Mouse (Mus musculus) thymus, postnatal 0 days (tissue): ENCODE results near the gene Gm128. TPM values are rescaled to one million over a fixed set of nuclear protein-coding genes. Genes with fewer than 3 reads are reported as not detected.
A peak's percentile ranks its signal among the peaks of the same experiment; 100 is the strongest.

Experiments
- DNase-seq: peaks from one replicate; pipeline ENCODE4 v3.0.0-alpha.2; 2015; ENCODE audit warnings: low spot score
- polyA plus RNA-seq: library from polyadenylated mRNA; unstranded; fragments of >200 nt; fragmentation: Nextera tagmentation; extraction: Ambion mirVana; gene quantifications from 2 replicates; pipeline ENCODE4 v1.2.1, GENCODE M21; 2015

The Gm128 gene
- 0.32 and 0.39 TPM in 2 replicates for polyA plus RNA-seq

GRCm38 (mm10) chr3:95241498-95241897 is at the start of gene Gm128:
Gene Gm128, minus strand, starts transcription at chr3:95241598.
- DNase-seq = no peak

GRCm38 (mm10) chr3:95291041-95291440 is 49.6 kb upstream of the Gm128 start:
- DNase-seq = no peak

- DNase-seq = no peak
Measured at GRCm38 (mm10) chr3:95290156-95290555, 48.8 kb upstream of the Gm128 start.

- no peak for DNase-seq
Measured at GRCm38 (mm10) chr3:95289419-95289818, 48.0 kb upstream of the Gm128 start.

DNA sequence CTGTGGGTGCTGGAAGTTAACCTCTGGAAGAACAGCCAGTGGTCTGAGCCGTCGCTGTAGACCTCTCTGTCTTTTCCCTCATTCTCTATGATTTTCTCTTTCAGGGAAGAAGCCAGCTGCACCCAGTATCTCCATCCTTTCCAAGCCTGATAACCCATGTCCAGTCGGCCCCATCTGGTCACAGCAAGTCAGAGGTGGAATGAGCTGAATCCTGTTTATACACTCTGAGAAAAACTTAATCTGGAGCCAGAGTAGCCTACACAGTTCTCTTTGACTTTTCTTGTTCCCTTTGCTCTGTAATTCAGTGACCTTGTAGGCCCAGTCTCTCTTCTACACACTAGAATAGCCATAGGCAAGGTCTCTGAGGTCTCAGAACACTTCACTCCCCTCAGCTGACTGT is 46.1 kb upstream of the Gm128 start:
- DNase-seq = no peak

- DNase-seq = no peak
Measured at GRCm38 (mm10) chr3:95286510-95286909, 45.1 kb upstream of the Gm128 start.

GRCm38 (mm10) chr3:95286011-95286410 is 44.6 kb upstream of the Gm128 start:
- no peak for DNase-seq

GRCm38 (mm10) chr3:95285390-95285789 is 44.0 kb upstream of the Gm128 start:
- DNase-seq = no peak

DNA sequence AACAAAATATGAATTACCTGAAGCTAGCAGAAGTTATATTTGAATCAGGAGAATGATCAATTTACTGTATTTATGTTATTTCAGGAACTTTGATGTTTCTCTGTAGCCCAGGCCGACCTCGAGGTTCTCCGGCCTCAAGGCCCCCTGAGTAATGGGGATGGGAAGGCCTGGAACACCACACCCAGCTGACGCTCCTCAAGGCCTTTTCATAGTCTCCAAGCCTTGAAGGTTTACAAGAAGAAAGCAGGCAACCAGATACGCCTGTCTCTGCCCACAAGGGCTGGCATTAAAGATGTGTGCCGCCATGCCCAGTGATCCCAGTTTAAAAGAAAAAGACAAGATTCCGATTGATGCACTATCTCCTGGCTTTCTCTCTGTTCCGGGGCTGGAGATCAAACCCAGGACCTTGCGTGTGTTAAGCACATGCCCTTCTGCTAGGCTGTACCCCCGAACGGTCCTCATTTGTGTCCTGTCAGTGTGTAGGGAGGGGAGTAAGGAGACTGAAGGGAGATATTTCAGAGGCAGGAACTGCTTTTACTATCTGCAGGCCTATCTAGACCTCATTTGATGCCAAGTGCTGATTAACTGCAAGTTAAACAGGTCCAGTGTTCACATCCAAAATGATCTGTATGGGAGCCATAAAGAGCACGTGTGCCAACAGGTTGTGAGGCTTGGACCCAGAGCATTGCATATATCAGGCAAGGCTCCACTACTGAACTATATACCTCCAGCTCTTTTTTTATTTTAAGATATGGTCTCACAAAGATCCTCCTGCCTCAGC is 43.3 kb upstream of the Gm128 start:
- no peak for DNase-seq

GRCm38 (mm10) chr3:95284062-95284461 is 42.7 kb upstream of the Gm128 start:
- no peak for DNase-seq

DNA sequence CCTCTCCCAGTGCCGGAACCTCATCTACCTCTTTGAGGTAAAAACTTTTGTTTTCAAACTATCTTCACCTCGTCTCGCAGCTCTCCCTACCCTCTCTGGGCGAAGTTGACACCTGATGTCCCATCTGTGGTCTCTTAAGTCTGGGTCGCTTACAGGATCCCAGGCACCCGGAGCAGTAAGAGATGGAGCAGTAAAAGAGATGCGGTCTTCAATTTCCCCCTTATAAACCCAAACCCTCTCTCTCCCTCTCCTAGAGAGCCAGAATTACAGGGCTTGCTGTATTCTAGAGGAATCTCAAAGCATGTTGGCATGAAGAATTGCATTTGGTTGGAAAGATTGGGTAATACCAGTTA is 42.2 kb upstream of the Gm128 start:
- DNase-seq = no peak

DNA sequence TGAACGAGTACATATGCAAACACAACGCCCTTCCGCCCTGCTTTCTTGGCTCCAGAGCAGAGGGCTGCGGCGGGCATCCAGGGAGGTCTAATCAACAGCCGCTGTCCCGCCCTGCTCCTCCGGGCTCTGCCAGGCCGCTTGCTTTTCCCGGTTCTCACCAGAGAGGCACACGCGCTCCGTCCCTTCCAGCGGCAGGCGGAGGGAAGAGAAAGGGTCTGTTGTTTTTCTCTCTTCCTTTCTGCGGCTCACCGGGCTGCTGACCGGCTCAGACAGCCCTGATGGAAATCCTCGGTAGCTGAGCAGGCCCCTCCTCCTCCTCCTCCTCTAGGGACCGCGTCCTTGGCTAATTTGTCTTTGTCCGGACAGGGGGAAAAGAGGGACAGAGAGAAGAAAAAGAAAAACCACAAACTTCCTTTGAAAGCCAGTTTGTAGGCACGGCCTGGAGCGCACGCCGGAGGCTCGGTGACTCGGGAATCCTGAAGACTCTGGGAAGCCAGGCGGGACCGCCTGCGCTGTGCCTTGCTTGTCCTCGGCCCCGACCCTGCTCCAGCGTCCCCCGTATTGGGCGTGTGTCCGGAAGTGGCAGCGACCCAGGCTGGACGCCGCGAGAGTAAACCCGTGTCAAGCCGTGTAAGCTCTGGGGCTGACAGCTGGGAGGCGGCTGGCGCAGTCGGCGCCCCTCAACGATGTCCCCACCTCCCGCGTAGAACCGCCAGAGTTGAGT is 41.6 kb upstream of the Gm128 start:
- peak; percentile 56 for DNase-seq

DNA sequence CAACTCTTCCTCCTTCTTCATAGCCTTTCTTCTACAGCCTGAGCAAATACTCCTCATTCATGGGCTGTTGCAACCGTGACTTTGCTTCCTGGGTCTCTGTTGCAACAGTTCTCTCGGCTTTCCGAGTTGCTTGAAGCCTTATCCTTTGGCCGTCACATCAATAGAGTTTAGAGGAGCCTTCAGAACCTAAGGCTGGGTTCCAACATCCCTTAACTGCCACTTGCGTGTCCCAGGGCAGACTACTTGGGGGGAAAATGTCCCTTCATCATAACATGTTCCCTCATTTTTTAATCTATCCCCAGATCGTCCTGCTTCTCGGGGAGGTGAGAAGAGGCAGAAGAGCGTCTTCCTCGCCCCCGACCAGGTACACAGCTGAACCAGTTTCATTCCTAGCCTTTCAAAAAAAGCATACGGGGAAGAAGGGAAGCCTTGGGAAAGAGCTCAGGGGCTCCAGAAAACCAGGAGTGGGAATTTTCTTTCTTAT is 41.0 kb upstream of the Gm128 start:
- DNase-seq = peak; percentile 64

DNA sequence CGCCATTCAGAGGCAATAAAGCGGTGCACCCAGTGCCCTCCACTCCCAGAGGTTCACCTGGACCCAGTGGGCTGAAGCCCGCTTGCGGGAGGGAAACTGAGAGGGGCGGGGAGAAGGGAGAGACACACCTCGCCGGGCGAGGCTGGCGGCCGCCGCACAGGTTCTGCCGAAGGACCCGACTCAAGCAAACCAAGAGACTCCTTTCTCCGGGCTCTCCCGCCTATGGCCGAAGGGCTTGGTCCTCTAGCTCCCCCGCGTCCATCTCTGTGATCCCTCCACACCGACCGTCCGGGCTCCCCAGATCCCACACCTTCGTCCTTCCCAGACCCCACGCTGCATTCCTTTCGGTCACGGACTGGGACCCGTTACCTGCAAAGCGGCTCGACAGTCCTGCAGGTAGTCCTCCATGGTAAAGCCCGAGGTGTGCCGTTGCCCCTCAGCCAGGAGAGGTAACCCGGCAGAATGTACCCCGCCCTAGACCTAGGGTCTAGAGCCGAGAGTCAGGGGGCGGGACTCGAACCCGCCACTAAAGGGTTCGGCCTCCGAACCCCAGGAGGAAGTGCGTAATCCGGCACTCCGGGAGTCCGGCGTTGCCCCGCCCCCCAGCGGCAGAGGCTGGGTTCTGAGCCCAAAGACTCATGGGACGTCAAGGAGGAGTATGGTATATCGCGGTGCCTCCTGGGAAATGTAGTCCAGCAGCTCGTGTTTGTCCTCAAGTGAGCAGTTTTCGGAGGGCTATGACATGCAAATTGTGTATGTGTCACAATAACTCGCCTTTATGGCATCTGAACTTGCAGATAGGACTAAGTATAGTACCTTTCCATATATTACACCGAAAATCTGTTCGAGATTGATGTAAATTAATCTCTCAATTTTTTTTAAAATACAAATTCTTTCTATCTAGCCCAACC is 40.1 kb upstream of the Gm128 start, which contains the start of the genes Mindy1 and Prune1:
Gene Mindy1 (plus strand): TSS at position 130 of the 911 bp plus-strand sequence.
Gene Prune1 (minus strand): TSS at position 861 of the 911 bp plus-strand sequence.
- peak; percentile 99 for DNase-seq

DNA sequence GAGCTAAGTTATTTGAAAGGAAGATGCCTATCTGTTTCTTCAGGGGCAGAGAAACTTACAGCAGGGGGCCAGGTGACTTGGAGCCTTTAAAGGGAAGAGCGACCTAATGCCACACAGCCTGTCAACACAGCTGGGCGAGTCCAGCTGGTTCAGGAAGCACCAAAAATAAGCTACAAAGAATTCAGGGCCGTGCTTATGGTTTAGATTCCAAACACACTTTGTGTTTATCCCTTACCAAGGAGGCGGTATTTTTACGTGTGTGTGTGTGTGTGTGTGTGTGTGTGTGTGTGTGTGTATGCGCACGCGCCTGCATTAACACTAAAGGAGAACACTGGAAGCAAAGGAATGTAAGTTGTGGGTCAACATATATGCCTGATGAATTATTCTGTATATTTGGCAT is 39.3 kb upstream of the Gm128 start:
- peak; percentile 49 for DNase-seq

GRCm38 (mm10) chr3:95277149-95277551 is 35.8 kb upstream of the Gm128 start:
- DNase-seq = no peak

DNA sequence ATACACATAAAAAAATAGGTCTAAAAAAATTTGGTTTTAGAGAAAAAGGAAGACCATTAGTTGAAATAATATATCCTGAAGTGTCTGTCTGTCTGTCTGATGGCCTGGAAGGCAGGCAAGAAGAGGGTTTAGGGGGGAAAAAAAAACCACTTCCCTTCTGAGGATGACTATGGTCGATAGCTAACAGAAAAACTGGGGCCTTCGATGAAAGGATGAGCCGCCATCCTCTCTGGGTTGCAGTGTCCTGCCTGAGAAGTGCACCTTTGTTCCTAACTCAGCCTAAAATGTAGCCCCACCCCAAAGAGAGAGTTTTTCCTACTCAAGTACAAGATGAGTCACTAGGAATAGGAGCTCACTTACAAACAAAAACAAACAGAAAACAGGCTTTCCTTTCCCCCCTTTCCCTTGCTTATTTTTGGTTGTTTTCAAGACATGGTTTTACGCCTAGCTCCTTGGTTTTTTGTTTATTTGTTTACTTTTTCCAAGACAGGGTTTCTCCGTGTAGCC is 35.1 kb upstream of the Gm128 start:
- DNase-seq = peak; percentile 35

- DNase-seq = no peak
Measured at GRCm38 (mm10) chr3:95275161-95275560, 33.8 kb upstream of the Gm128 start.

DNA sequence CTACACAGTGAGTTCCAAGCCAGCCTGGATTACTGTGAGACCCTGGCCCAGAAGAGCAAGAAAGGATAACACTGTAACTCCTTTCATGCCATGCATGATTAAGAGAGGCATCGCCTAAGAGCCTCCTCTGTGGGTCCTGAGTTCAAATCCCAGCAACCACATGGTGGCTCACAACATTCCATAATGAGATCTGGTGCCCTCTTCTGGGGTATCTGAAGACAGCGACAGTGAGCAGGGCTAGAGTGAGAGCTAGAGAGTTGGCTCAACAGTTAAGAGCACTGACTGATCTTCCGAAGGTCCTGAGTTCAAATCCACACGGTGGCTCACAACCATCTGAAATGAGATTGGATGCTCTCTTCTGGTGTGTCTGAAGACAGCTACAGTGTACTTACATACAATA is 33.1 kb upstream of the Gm128 start:
- DNase-seq = no peak

DNA sequence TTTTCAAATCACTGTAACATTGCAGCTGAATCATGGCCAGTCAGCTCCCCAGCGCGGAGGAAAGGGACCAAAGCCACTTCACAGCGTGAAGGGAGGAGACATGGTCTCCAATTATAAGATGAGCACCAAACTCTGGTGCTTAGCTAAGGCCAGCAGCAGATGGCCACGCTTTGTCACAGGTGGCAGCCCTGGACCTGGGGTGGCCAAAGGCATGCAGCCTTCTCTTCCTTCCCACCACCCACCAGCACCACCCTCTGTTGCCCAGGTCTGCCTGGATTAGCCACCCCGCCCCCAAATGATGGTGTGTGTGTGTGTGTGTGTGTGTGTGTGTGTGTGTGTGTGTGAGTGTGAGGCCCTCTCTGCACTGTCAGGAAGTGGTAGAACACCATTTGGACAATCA is 32.1 kb upstream of the Gm128 start:
- no peak for DNase-seq

DNA sequence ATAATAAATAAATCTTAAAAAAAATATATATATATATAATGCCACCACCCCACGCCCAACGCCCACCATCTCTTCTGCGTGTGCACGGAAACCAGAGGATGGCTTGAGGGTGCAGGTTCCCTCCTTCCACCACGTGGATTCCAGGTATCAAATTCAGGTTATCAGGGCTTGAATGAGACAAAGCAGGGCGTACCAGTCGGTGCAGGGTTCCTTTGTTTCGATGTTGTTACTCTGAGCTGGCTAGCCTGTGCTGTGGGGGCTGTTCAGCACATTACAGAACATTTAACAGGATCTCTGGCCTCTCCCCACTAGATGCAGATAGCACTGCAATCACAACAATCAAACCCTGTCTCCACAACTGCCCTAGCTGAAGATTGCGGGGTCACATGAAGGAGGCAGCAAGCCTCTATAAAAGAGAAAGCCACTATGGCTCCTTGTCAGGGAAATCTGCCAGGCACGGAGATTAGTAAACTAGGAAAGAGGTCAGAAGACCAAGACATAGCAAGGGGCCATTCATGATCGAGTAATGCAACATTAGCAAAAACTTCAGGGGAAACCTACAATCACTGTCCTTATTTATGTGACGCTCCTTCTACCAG is 29.5 kb upstream of the Gm128 start:
- DNase-seq = no peak
